Mouse (Mus musculus) MEL (cell line): ENCODE results near the gene Olfr1223. TPM values are rescaled to one million over a fixed set of nuclear protein-coding genes. Genes with fewer than 3 reads are reported as not detected.

Experiments used
- DNase-seq: peaks from one replicate; pipeline ENCODE4 v3.0.0; 2011; ENCODE audit warnings: low read depth, low spot score
- H3K27ac ChIP-seq: 2 replicates; pipeline ENCODE4 v1.5.1; 2012; ENCODE audit warnings: low read depth, mild to moderate bottlenecking, control low read depth, low read length, moderate library complexity; ENCODE audit not compliant: control insufficient read depth
- H3K27me3 ChIP-seq, 2 experiments: fragments of 150-350 bp in 1 of 2; sonication (generic) in 1 of 2; 2 replicates each; pipeline ENCODE4 v1.6.1; 2012; ENCODE audit warnings: low read length in 2 of 2, mild to moderate bottlenecking in 2 of 2, improper control_type of control experiment in 1 of 2, moderate library complexity in 1 of 2; ENCODE audit not compliant: insufficient read depth in 2 of 2, control insufficient read depth in 1 of 2
- H3K36me3 ChIP-seq, 2 experiments: 2 replicates each; pipeline ENCODE4 v1.6.1; 2012 to 2014; ENCODE audit warnings: low read length in 2 of 2, improper control_type of control experiment in 1 of 2, inconsistent platforms in 1 of 2, mild to moderate bottlenecking in 1 of 2; ENCODE audit not compliant: insufficient read depth in 2 of 2, control insufficient read depth in 1 of 2
- H3K4me1 ChIP-seq, 2 experiments: fragments of 150-350 bp in 1 of 2; sonication (generic) in 1 of 2; 2 replicates each; pipeline ENCODE4 v1.6.1; 2012; ENCODE audit warnings: low read length in 2 of 2, improper control_type of control experiment in 1 of 2, mild to moderate bottlenecking in 1 of 2; ENCODE audit not compliant: insufficient read depth in 2 of 2, control insufficient read depth in 1 of 2
- H3K4me3 ChIP-seq, 2 experiments: fragments of 150-350 bp in 1 of 2; sonication (generic) in 1 of 2; 2 replicates each; pipeline ENCODE4 v1.5.1; 2012; ENCODE audit warnings: low read depth in 2 of 2, low read length in 2 of 2, mild to moderate bottlenecking in 2 of 2, moderate library complexity in 2 of 2, control low read depth in 1 of 2, improper control_type of control experiment in 1 of 2; ENCODE audit not compliant: control insufficient read depth in 1 of 2, insufficient read depth in 1 of 2
- H3K79me2 ChIP-seq: 2 replicates; pipeline ENCODE4 v1.6.1; 2012; ENCODE audit warnings: mild to moderate bottlenecking, low read length, moderate library complexity; ENCODE audit not compliant: control insufficient read depth, poor library complexity, insufficient read depth
- H3K9ac ChIP-seq: 2 replicates; pipeline ENCODE4 v1.6.1; 2012; ENCODE audit warnings: low read depth, mild to moderate bottlenecking, control low read depth, low read length, moderate library complexity; ENCODE audit not compliant: control insufficient read depth, poor library complexity, severe bottlenecking
- H3K9me3 ChIP-seq: fragments of 150-350 bp; sonication (generic); replicated peaks from 2 replicates; pipeline ENCODE4 v1.6.1; 2012; ENCODE audit warnings: mild to moderate bottlenecking, low read length, improper control_type of control experiment, moderate library complexity; ENCODE audit not compliant: insufficient read depth
- CHD1 ChIP-seq: IDR thresholded peaks from 2 replicates; pipeline ENCODE4 v1.6.1; 2012; ENCODE audit warnings: low read depth, mild to moderate bottlenecking, inconsistent platforms, low read length, improper control_type of control experiment
- CHD2 ChIP-seq: IDR thresholded peaks from 2 replicates; pipeline ENCODE4 v1.6.1; 2011; ENCODE audit warnings: low read length, improper control_type of control experiment
- CTCF ChIP-seq, 3 experiments: IDR thresholded peaks in 2 of 3; conservative IDR thresholded peaks in 1 of 3; 2 replicates each; pipeline ENCODE4 v1.5.1; 2011 to 2012; ENCODE audit warnings: low read length in 3 of 3, low read depth in 2 of 3, mild to moderate bottlenecking in 2 of 3, improper control_type of control experiment in 1 of 3, inconsistent platforms in 1 of 3, mixed read lengths in 1 of 3, moderate library complexity in 1 of 3; ENCODE audit not compliant: control insufficient read depth in 1 of 3, insufficient read depth in 1 of 3, poor library complexity in 1 of 3, severe bottlenecking in 1 of 3
- EP300 ChIP-seq, 2 experiments: IDR thresholded peaks; 2 replicates each; pipeline ENCODE4 v1.6.1; 2011; ENCODE audit warnings: improper control_type of control experiment in 2 of 2, low read length in 2 of 2, low read depth in 1 of 2, mild to moderate bottlenecking in 1 of 2
- ETS1 ChIP-seq: IDR thresholded peaks from 2 replicates; pipeline ENCODE4 v1.6.1; 2012; ENCODE audit warnings: low read depth, mild to moderate bottlenecking, inconsistent platforms, low read length, improper control_type of control experiment, moderate library complexity
- GABPA ChIP-seq: IDR thresholded peaks from 2 replicates; pipeline ENCODE4 v1.6.1; 2012; ENCODE audit warnings: low read depth, mild to moderate bottlenecking, inconsistent platforms, low read length, improper control_type of control experiment, moderate library complexity
- GATA1 ChIP-seq: IDR thresholded peaks from 2 replicates; pipeline ENCODE4 v1.6.1; 2011; ENCODE audit warnings: low read depth, low read length, improper control_type of control experiment
- JUND ChIP-seq: IDR thresholded peaks from 2 replicates; pipeline ENCODE4 v1.6.1; 2011; ENCODE audit warnings: low read depth, mild to moderate bottlenecking, improper control_type of control experiment, low read length
- MAX ChIP-seq: IDR thresholded peaks from 2 replicates; pipeline ENCODE4 v1.6.1; 2011; ENCODE audit warnings: low read length, improper control_type of control experiment
- MXI1 ChIP-seq: IDR thresholded peaks from 2 replicates; pipeline ENCODE4 v1.6.1; 2011; ENCODE audit warnings: mild to moderate bottlenecking, low read depth, low read length, improper control_type of control experiment
- MYC ChIP-seq: IDR thresholded peaks from 2 replicates; pipeline ENCODE4 v1.6.1; 2011; ENCODE audit warnings: low read depth, mild to moderate bottlenecking, low read length, improper control_type of control experiment, moderate library complexity
- NELFE ChIP-seq: IDR thresholded peaks from 2 replicates; pipeline ENCODE4 v1.6.1; 2011; ENCODE audit warnings: low read depth, low read length, improper control_type of control experiment
- POLR2A ChIP-seq, 2 experiments: IDR thresholded peaks; 2 replicates each; pipeline ENCODE4 v1.6.1; 2011 to 2012; ENCODE audit warnings: low read length in 2 of 2, mild to moderate bottlenecking in 2 of 2, control low read depth in 1 of 2, improper control_type of control experiment in 1 of 2, low read depth in 1 of 2, moderate library complexity in 1 of 2; ENCODE audit not compliant: control insufficient read depth in 1 of 2, insufficient read depth in 1 of 2, poor library complexity in 1 of 2
- RCOR1 ChIP-seq: IDR thresholded peaks from 2 replicates; pipeline ENCODE4 v1.6.1; 2012; ENCODE audit warnings: low read depth, mild to moderate bottlenecking, inconsistent platforms, low read length, improper control_type of control experiment
- SMC3 ChIP-seq: IDR thresholded peaks from 2 replicates; pipeline ENCODE4 v1.6.1; 2011; ENCODE audit warnings: low read depth, low read length, improper control_type of control experiment
- TAL1 ChIP-seq: IDR thresholded peaks from 2 replicates; pipeline ENCODE4 v1.6.1; 2012; ENCODE audit warnings: mild to moderate bottlenecking, inconsistent platforms, low read length, moderate library complexity, mixed read lengths
- TBP ChIP-seq: IDR thresholded peaks from 2 replicates; pipeline ENCODE4 v1.8.0; 2011; ENCODE audit warnings: low read depth, low read length, improper control_type of control experiment
- USF1 ChIP-seq: IDR thresholded peaks from 2 replicates; pipeline ENCODE4 v1.6.1; 2014; ENCODE audit warnings: low read depth, mild to moderate bottlenecking, inconsistent platforms, low read length, improper control_type of control experiment, moderate library complexity
- USF2 ChIP-seq, 2 experiments: IDR thresholded peaks; 2 replicates each; pipeline ENCODE4 v1.6.1; 2011 to 2012; ENCODE audit warnings: improper control_type of control experiment in 2 of 2, low read length in 2 of 2, borderline replicate concordance in 1 of 2, inconsistent platforms in 1 of 2, low read depth in 1 of 2, mild to moderate bottlenecking in 1 of 2; ENCODE audit not compliant: insufficient read depth in 1 of 2
- polyA plus RNA-seq, 2 experiments: library from polyadenylated mRNA; stranded (reverse) in 1 of 2; unstranded in 1 of 2; fragments of >175 nt in 1 of 2; fragments of >200 nt in 1 of 2; gene quantifications; 2 replicates each; pipeline versions ENCODE4 v1.2.1 to v1.2.4; 2012; ENCODE audit warnings: low replicate concordance in 2 of 2, low read depth in 1 of 2; ENCODE audit not compliant: insufficient read length in 2 of 2, insufficient read depth in 1 of 2, missing spikeins in 1 of 2
- total RNA-seq: library from RNA; depleted of rRNA; stranded (reverse); fragments of 300-350 nt; gene quantifications from 2 replicates; pipeline ENCODE4 v1.2.3, GENCODE M21; 2012

Gene Olfr1223
- total and polyA plus RNA-seq, 3 experiments, result not detected

GRCm38 (mm10) chr2:89196325-89196982 is 45.1 kb upstream of the Olfr1223 start:
- peak overlapping the region; percentile 98 for H3K27ac ChIP-seq

DNA sequence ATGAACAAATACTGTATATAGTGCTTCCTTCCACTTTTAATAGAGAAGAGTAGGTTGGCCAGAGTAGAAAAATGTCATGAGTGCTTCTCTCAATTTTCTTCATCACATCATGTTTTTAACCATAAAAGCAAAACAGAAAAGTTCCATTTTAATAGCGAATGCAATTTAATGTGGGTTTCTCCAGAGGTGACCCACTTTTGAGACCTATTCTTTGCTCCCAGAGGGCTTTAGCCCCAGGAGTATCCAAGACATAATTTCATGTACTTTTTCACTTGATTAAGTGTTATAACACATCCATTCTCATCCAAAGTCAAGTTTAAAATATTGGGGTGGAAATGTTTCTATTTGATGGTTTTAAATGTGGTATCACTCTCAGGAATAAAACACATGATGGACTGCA is 23.2 kb upstream of the Olfr1223 start, which contains the start of gene Olfr1225:
Gene Olfr1225 (minus strand): TSS at position 101 of the 400 bp plus-strand sequence.
- Histone ChIP-seq H3K27ac (no peak within 1 kb of the TSS), H3K4me1 (no peaks in the 10 kb centered on the region)
- TF ChIP-seq CTCF (IDR thresholded peaks at IDR 0.05 in 2 of 3, conservative IDR thresholded peaks at IDR 0.05 in 1 of 3; ENCODE audit: control insufficient read depth in 1 of 3, insufficient read depth in 1 of 3, low read depth in 2 of 3, low read length in 3 of 3, poor library complexity in 1 of 3, severe bottlenecking in 1 of 3) (no peak), GABPA (no peak), MXI1 (no peak), MYC (no peak), POLR2A (IDR thresholded peaks at IDR 0.05; ENCODE audit: control insufficient read depth in 1 of 2, insufficient read depth in 1 of 2, low read depth in 1 of 2, low read length in 2 of 2, poor library complexity in 1 of 2) (no peak), NELFE (no peak), CHD1 (no peak), CHD2 (no peak)

More at GRCm38 (mm10) chr2:89196325-89196982, 45.1 kb upstream of the Olfr1223 start:
- Histone ChIP-seq H3K4me3 (peak overlapping the region in 1 of 2 experiments; percentile 52; a peak in 2 of 4 replicates), H3K9me3 (no peaks in the 10 kb centered on the region), H3K9ac (peak overlapping the region; percentile 73), H3K79me2 (no peaks in the 10 kb centered on the region), H3K27me3 (no peaks in the 10 kb centered on the region), H3K36me3 (peaks cover 0 to 5% of the 10 kb centered on the region in 2 experiments; a peak in 2 of 4 replicates), H3K4me1 (no peaks in the 10 kb centered on the region; a peak in 1 of 4 replicates)
- DNase-seq, result peak; percentile 71
- peak; percentile 63; the same call in 1 of the 2 replicates for TF ChIP-seq MYC
- no peak for TF ChIP-seq TAL1
- peak; percentile 66 for TF ChIP-seq TBP
- TF ChIP-seq RCOR1, result no peak
- TF ChIP-seq GATA1, result peak; percentile 47; the same call in 1 of the 2 replicates
- peak; percentile 81 to 83 for TF ChIP-seq EP300 (IDR thresholded peaks at IDR 0.05; ENCODE audit: low read depth in 1 of 2, low read length in 2 of 2)
- TF ChIP-seq USF2 (IDR thresholded peaks at IDR 0.05; ENCODE audit: borderline replicate concordance in 1 of 2, insufficient read depth in 1 of 2, low read depth in 1 of 2, low read length in 2 of 2), result no peak
- 0 out of 2 replicates have a peak, but pooled peaks have one; percentile 20 for TF ChIP-seq MAX
- TF ChIP-seq NELFE, result no peak
- TF ChIP-seq SMC3, result no peak
- TF ChIP-seq JUND, result peak; percentile 69; the same call in 1 of the 2 replicates
- TF ChIP-seq ETS1, result peak; percentile 70
- TF ChIP-seq USF1, result peak; percentile 68; the same call in 1 of the 2 replicates

More for the DNA sequence above, 23.2 kb upstream of the Olfr1223 start, which contains the start of gene Olfr1225:
- H3K9me3 ChIP-seq, result no peaks in the 10 kb centered on the region
- DNase-seq, result no peak
- H3K4me3 ChIP-seq, result no peak within 1 kb of the TSS
- H3K36me3 ChIP-seq, result no peaks in the 10 kb centered on the region
- no peaks in the 10 kb centered on the region for H3K79me2 ChIP-seq
- H3K27me3 ChIP-seq, result no peaks in the 10 kb centered on the region
- H3K9ac ChIP-seq, result no peak within 1 kb of the TSS
